Mouse (Mus musculus) bone marrow macrophage, adult 2 months (primary cell): ENCODE results near the gene Mus81.

Source experiments
- CTCF ChIP-seq: IDR thresholded peaks from 2 replicates; pipeline ENCODE4 v1.5.1; 2012; ENCODE audit warnings: low read depth, mild to moderate bottlenecking, low read length, moderate library complexity
- POLR2A ChIP-seq: IDR thresholded peaks from 2 replicates; pipeline ENCODE4 v1.6.1; 2012; ENCODE audit warnings: mild to moderate bottlenecking, low read depth, low read length, borderline replicate concordance

GRCm38 (mm10) chr19:5459019-5459418, 29.2 kb downstream of the Mus81 start:
- TF ChIP-seq CTCF (no peak), POLR2A (no peak)
